Mouse (Mus musculus) embryonic facial prominence, embryonic 12.5 days (tissue): ENCODE data around the gene Tmem97. TPM values are rescaled to one million over a fixed set of nuclear protein-coding genes. Genes with fewer than 3 reads are reported as not detected.
"Not testable (repeated sequence)": the region's sequence is repeated elsewhere in the genome, so short reads cannot be mapped to it uniquely, and the experiment has no call there.

Experiments used
- ATAC-seq: fragments of 200-750 bp; cut with Nextera tagmentation; 2 replicates; pipeline ENCODE4 v1.8.0; 2017; ENCODE audit not compliant: insufficient number of reproducible peaks, insufficient read depth, low FRiP score, low TSS enrichment
- H3K27ac ChIP-seq: fragments of 300-500 bp; sonication (generic); 2 replicates; pipeline ENCODE4 v1.5.1; 2016; ENCODE audit warnings: mild to moderate bottlenecking
- H3K27me3 ChIP-seq: fragments of 300-500 bp; sonication (generic); 2 replicates; pipeline ENCODE4 v1.6.1; 2016; ENCODE audit warnings: mild to moderate bottlenecking, moderate library complexity
- H3K36me3 ChIP-seq: fragments of 300-500 bp; sonication (generic); 2 replicates; pipeline ENCODE4 v1.6.1; 2016; ENCODE audit warnings: mild to moderate bottlenecking
- H3K4me1 ChIP-seq: fragments of 300-500 bp; sonication (generic); 2 replicates; pipeline ENCODE4 v1.6.1; 2016
- H3K4me2 ChIP-seq: fragments of 300-500 bp; sonication (generic); replicated peaks from 2 replicates; pipeline ENCODE4 v1.6.1; 2016; ENCODE audit warnings: mild to moderate bottlenecking, moderate library complexity
- H3K4me3 ChIP-seq: fragments of 300-500 bp; sonication (generic); 2 replicates; pipeline ENCODE4 v1.5.1; 2016; ENCODE audit warnings: mild to moderate bottlenecking
- H3K9ac ChIP-seq: fragments of 300-500 bp; sonication (generic); 2 replicates; pipeline ENCODE4 v1.6.1; 2016; ENCODE audit warnings: mild to moderate bottlenecking, moderate library complexity
- H3K9me3 ChIP-seq: fragments of 300-500 bp; sonication (generic); 2 replicates; pipeline ENCODE4 v1.6.1; 2016; ENCODE audit warnings: mild to moderate bottlenecking, moderate library complexity
- WGBS: fragments of 180-500 bp; shearing (Covaris S2); methylation state at CpG from one replicate; pipeline ENCODE4 v1.1.7; 2016; 5-methylcytosine and 5-hydroxymethylcytosine counted together
- polyA plus RNA-seq: library from polyadenylated mRNA; unstranded; fragments of >200 nt; fragmentation: Nextera tagmentation; extraction: Ambion mirVana; gene quantifications from 2 replicates; pipeline ENCODE4 v1.2.1, GENCODE M21; 2016

Gene Tmem97
- polyA plus RNA-seq, 1 experiment from 2014 or later: 55.9 TPM

DNA sequence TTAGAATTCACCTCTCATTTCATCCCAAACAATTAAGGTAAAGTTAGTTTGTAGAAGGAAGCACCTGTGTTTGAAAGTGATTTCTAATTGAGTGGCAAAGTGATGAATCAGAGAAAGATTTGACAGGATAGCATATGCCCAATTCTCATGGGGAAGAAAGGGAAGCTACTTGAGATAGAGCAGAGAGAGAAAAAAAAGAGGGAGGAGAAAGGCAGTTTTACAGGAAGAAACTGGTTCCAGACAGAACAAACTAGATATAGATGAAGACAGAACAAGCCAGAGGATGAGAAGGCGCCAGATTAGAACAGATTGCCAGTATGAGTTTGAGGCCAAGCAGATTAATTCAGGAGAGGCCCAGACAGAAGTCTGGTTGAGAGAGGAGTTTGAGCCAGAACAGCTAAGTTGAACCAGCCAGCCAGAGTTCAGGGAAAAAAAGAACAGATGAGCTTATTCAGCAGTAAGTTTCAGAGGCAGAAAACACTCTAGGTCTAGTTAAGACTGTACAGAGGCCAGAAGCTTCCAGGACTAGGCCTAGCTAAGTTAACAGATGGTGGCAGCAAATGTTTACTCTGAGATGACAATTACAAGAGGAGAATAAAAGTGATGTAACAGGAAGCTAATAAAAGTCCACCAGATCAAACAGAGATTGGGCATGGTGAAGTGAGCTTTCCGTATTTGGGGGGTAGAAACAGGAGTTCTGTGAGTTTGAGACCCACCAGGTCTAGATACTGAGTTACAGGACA lies 2.7 kb downstream of the Tmem97 start:
- Histone ChIP-seq H3K4me1 (peaks cover 12% of the 10 kb centered on the region), H3K9me3 (no peaks in the 10 kb centered on the region), H3K36me3 (peaks cover 18% of the 10 kb centered on the region), H3K4me3 (no peak overlapping the region), H3K9ac (no peak overlapping the region), H3K4me2 (no peak overlapping the region), H3K27me3 (no peaks in the 10 kb centered on the region), H3K27ac (no peak overlapping the region)
- no peak for ATAC-seq
- 94% methylated on average over 2 of the region's 2 CpGs for WGBS

- Histone ChIP-seq H3K9ac (no peak overlapping the region), H3K36me3 (peaks cover 33% of the 10 kb centered on the region), H3K27ac (no peak overlapping the region), H3K27me3 (no peaks in the 10 kb centered on the region), H3K9me3 (no peaks in the 10 kb centered on the region), H3K4me3 (no peak overlapping the region), H3K4me2 (no peak overlapping the region), H3K4me1 (peaks cover 12% of the 10 kb centered on the region)
- no peak for ATAC-seq
- WGBS: 74% methylated on average over 8 of the region's 8 CpGs
Measured at GRCm38 (mm10) chr11:78545181-78545580, 5.4 kb downstream of the Tmem97 start.

- Histone ChIP-seq H3K36me3 (peaks cover 38% of the 10 kb centered on the region), H3K9ac (no peak overlapping the region), H3K4me1 (peaks cover 10% of the 10 kb centered on the region), H3K27ac (no peak overlapping the region), H3K4me3 (no peak overlapping the region), H3K4me2 (no peak overlapping the region), H3K27me3 (no peaks in the 10 kb centered on the region), H3K9me3 (no peaks in the 10 kb centered on the region)
- ATAC-seq: no peak
- 92% methylated on average over 7 of the region's 7 CpGs for WGBS
Measured at GRCm38 (mm10) chr11:78544449-78545111, 6.0 kb downstream of the Tmem97 start.

DNA sequence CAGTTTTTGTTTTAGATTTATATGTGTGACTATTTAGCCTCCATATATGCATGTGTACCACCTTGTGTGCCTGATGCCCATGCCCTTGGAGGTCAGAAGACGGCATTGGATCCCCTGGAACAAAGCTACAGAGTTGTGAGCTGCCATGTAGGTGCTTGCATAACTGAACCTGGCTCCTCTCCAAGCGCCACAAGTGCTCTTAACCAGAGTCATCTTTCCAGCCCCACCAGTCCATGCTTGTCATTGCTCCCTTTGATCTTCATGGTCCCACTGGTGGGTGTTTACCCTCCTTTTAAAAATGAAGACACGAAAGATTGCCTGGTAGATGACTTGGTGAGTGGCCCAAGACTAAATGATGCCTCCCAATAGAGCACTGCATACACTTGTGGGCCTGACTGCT lies 10.2 kb downstream of the Tmem97 start:
- Histone ChIP-seq H3K4me2 (no peak overlapping the region), H3K36me3 (peaks cover 45% of the 10 kb centered on the region), H3K27ac (no peak overlapping the region), H3K9me3 (no peaks in the 10 kb centered on the region), H3K4me1 (peaks cover 10% of the 10 kb centered on the region), H3K27me3 (no peaks in the 10 kb centered on the region), H3K4me3 (no peak overlapping the region), H3K9ac (no peak overlapping the region)
- WGBS: 86% methylated on average over 3 of the region's 3 CpGs
- ATAC-seq: no peak

DNA sequence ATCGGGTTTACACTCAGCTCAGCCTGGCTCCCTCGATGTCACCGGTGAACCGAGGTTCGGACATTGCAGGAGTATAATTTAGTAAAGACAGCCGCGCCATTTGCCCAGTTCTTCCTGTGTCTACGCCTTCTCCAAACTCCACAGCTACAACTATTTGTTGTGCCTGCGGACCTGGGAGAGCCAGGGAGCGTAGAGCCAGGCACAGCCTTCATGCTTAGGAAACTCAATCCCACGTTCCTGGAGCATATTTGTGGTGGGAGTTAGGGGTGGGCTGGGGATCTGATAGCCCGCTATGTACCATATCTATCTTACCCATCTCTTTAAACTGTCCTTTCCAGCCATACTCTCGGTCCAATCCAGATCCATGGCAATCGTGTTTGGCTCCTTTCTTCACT lies 13.9 kb downstream of the Tmem97 start:
- WGBS: 2% methylated on average over 14 of the region's 14 CpGs
- Histone ChIP-seq H3K4me1 (peaks cover 21% of the 10 kb centered on the region), H3K4me3 (peak overlapping the region; percentile 62), H3K4me2 (peak overlapping the region; percentile 59), H3K36me3 (peaks cover 29% of the 10 kb centered on the region), H3K27ac (peak overlapping the region; percentile 75), H3K9me3 (no peaks in the 10 kb centered on the region), H3K27me3 (no peaks in the 10 kb centered on the region), H3K9ac (peak overlapping the region; percentile 67)
- ATAC-seq: no peak

GRCm38 (mm10) chr11:78536080-78536689 lies 14.4 kb downstream of the Tmem97 start, which contains the start of the genes Tnfaip1 and Ift20:
Tnfaip1 (minus strand) TSS chr11:78536332.
Ift20 (plus strand) TSS chr11:78536361.
- Histone ChIP-seq H3K27me3 (no peaks in the 10 kb centered on the region), H3K4me1 (peaks cover 21% of the 10 kb centered on the region), H3K4me2 (peak within 1 kb of the TSS; percentile 59), H3K36me3 (peaks cover 26% of the 10 kb centered on the region), H3K27ac (peak within 1 kb of the TSS; percentile 88), H3K4me3 (peak within 1 kb of the TSS; percentile 62), H3K9me3 (no peaks in the 10 kb centered on the region), H3K9ac (peak within 1 kb of the TSS; percentile 67)
- ATAC-seq: peak; percentile 99
- WGBS: under 1% methylated on average over 52 of the region's 52 CpGs

GRCm38 (mm10) chr11:78535376-78536079 lies 15.0 kb downstream of the Tmem97 start:
- peak overlapping the region; percentile 88 for H3K27ac ChIP-seq
- under 1% methylated on average over 23 of the region's 23 CpGs for WGBS
- peaks cover 21% of the 10 kb centered on the region for H3K4me1 ChIP-seq
- H3K9ac ChIP-seq: peak overlapping the region; percentile 59
- no peak for ATAC-seq
- peak overlapping the region; percentile 59 for H3K4me2 ChIP-seq
- H3K4me3 ChIP-seq: peak overlapping the region; percentile 62
- no peaks in the 10 kb centered on the region for H3K9me3 ChIP-seq
- H3K27me3 ChIP-seq: no peaks in the 10 kb centered on the region
- H3K36me3 ChIP-seq: peaks cover 24% of the 10 kb centered on the region

GRCm38 (mm10) chr11:78534516-78534915 lies 16.1 kb downstream of the Tmem97 start:
- Histone ChIP-seq H3K36me3 (peaks cover 25% of the 10 kb centered on the region), H3K4me3 (peak overlapping the region; percentile 62; the same call in 1 of the 2 replicates), H3K4me1 (peaks cover 21% of the 10 kb centered on the region), H3K27ac (no peak overlapping the region), H3K9ac (peak overlapping the region; percentile 59; the same call in 1 of the 2 replicates), H3K4me2 (peak overlapping the region; percentile 59), H3K9me3 (no peaks in the 10 kb centered on the region), H3K27me3 (no peaks in the 10 kb centered on the region)
- 88% methylated on average over 4 of the region's 4 CpGs for WGBS
- no peak for ATAC-seq

DNA sequence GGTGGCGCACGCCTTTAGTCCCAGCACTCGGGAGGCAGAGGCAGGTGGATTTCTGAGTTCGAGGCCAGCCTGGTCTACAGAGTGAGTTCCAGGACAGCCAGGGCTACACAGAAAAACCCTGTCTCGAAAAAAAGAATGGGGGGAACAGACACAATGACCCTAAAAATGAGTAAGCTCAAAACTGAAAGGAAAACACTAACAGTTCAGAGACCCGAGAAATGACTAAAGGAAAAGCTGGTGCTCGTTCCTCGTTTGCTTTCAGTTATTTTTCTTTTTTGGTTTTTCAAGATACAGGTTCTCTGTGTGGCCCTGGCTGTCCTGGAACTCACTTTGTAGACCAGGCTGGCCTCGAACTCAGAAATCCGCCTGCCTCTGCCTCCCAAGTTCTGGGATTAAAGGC lies 19.1 kb downstream of the Tmem97 start:
- Histone ChIP-seq H3K4me1 (peaks cover 11% of the 10 kb centered on the region; the same call in 1 of the 2 replicates), H3K36me3 (peaks cover 44% of the 10 kb centered on the region)
- not testable (repeated sequence) for ATAC-seq, H3K9me3 ChIP-seq, H3K4me2 ChIP-seq, H3K4me3 ChIP-seq, H3K27me3 ChIP-seq, H3K27ac ChIP-seq, H3K9ac ChIP-seq
- 94% methylated on average over 10 of the region's 10 CpGs for WGBS

GRCm38 (mm10) chr11:78531046-78531445 lies 19.5 kb downstream of the Tmem97 start:
- H3K4me3 ChIP-seq: no peak overlapping the region

DNA sequence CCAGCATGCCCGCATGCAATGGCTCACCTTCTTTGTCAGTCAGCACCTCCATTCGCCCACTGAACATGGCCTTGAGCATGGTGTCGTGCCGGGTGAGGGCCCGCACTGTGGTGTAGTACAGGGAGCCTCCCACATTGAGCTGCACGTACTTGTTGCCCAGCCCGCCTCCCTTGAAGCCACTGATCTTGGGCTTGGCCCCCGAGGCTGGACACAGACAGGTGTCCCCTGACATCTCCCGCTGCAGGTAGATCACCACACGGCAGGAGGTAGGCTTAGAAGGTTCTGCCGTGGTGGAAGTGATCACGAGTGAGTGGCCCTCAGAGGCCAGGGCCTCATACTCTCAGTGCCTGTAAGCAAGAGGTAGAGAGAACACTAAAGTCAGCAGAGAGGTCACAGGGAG lies 20.6 kb downstream of the Tmem97 start:
- no peak for ATAC-seq
- WGBS: 91% methylated on average over 12 of the region's 12 CpGs

More at GRCm38 (mm10) chr11:78531046-78531445, 19.5 kb downstream of the Tmem97 start:
- Histone ChIP-seq H3K27ac (no peak overlapping the region), H3K4me2 (no peak overlapping the region), H3K9ac (no peak overlapping the region), H3K4me1 (peaks cover 11% of the 10 kb centered on the region; the same call in 1 of the 2 replicates), H3K27me3 (no peaks in the 10 kb centered on the region), H3K36me3 (peaks cover 48% of the 10 kb centered on the region), H3K9me3 (no peaks in the 10 kb centered on the region)
- WGBS: 68% methylated on average over 6 of the region's 6 CpGs
- ATAC-seq: no peak

More for the DNA sequence above, 20.6 kb downstream of the Tmem97 start:
- Histone ChIP-seq H3K4me2 (no peak overlapping the region), H3K4me3 (no peak overlapping the region), H3K4me1 (peaks cover 7% of the 10 kb centered on the region; the same call in 1 of the 2 replicates), H3K27me3 (no peaks in the 10 kb centered on the region), H3K27ac (no peak overlapping the region), H3K9ac (no peak overlapping the region), H3K9me3 (no peaks in the 10 kb centered on the region), H3K36me3 (peaks cover 59% of the 10 kb centered on the region)
